Mouse (Mus musculus): Measurements from ENCODE around the gene Fggy. TPM values are rescaled to one million over a fixed set of nuclear protein-coding genes. Genes with fewer than 3 reads are reported as not detected.

Fggy gene
- 10 to 100 TPM; 11.5 to 15.6 TPM for total RNA-seq (2021)
- long read RNA-seq, experiment 1, transcript Fggy-202 (16 exons, 1,891 nt), result major isoform, 14 of 30 reads
- long read RNA-seq, experiment 1, partial matches to known transcripts, result 0 of 30 reads
- long read RNA-seq, experiment 1, other reads (novel, unspliced or antisense), result 16 of 30 reads
- long read RNA-seq, experiment 2, transcript Fggy-202 (16 exons, 1,891 nt), result major isoform, 18 of 35 reads
- long read RNA-seq, experiment 2, partial matches to known transcripts, result 2 of 35 reads
- long read RNA-seq, experiment 2, other reads (novel, unspliced or antisense), result 15 of 35 reads

DNA sequence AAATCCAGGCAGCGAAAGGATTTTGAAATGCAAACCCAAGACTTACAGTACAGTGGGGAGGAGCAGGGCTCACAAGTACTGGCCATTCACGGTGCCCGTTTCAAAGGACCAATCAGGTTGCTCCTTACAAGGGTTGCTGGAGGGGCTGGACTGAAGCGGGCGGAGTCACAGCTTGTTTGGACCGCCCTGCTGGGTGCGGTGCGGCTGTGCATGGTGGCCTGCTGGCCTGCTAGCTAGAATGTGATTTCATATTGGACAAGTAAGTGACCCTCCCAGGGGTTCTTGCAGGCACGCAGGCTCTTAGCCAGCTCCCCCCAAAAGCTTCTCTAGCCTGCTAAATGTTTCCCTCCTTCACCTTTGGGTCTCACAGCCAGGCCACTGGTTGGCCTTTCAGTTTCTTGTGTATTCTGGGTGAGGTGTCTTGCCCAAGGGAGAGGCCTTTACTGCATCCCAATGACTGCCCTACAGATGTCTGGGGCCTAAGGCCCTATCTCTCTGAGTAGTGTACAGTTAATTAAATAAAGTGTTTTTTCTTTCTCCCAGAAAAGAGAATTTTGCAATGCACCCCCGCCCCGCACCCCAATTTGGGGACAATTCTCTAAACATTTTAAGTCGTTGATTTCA is at the start of gene Fggy:
Gene Fggy, plus strand, starts transcription at position 175 of the 624 bp plus-strand sequence.
- peak; percentile 90 to 94 for DNase-seq (ENCODE audit: low spot score in 2 of 2)

DNA sequence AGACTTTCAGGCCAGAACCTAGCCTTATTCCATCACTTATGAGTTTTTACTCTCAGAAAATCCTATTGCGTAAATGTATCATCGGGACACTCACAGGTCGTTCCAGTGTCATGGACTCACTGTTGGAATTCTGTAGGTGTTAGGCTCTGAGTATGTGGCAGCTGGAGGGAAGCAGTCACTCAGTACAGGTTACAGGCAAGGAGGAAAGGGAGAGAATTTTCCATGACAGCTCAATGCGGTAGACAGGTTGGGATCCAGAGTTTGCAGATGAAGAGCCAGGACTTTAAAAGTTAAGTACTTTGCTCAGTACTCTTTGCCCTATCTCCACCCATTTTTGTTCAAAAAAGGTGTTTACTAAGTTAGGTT is 49.4 kb upstream of the Fggy start:
- DNase-seq (ENCODE audit: low spot score in 2 of 2), result no peak

DNA sequence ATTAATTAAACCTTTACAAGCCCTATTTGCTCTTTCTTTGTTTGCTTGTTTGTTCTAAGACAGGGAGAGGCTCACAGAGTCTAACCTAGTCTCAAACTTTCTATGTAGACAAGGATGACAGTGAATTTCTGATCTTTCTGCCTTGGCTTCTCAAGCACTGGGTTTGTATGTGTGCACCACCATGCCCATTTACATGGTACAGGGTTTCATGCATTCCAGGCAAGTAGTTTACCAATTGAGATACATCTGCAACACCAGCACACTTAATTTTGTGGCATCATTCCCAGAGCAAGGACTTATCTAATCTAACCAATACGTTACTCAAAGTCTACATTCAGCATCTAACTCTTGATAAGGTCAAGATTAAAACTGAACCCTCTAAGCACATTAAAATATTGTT is 38.9 kb upstream of the Fggy start:
- DNase-seq (ENCODE audit: low spot score in 2 of 2), result no peak

DNA sequence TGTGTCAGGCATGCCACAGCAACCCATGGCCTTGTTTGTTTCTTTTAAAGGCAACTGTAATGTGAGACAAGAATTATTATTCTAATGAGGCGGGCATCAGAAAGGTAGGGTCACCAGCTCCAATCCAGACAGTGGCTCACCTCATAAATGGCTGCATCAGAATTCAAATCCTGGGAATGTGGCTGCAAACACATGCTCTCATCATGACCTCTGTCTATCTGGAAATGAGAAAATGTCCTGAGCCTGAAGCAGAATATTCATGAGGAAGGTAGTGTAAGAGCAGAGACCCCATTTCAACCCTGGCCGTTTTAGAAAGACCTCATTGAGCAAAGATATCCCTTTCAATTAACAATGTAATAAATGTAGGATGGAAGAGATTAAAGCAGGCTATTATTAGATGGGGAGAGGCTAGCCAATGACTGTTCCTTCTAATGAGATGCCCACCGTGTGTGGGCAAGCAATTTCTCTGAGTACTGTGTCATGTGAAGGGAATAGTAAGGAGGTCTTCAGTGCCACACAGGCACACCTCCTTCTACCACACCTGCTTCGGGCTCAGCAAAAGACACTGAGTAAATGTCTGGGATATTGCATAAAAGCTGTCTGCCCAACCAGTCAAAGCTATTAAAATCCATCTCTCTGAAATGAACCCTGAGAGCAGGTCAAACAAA is 37.2 kb upstream of the Fggy start:
- DNase-seq (ENCODE audit: low spot score in 2 of 2), result no peak

DNA sequence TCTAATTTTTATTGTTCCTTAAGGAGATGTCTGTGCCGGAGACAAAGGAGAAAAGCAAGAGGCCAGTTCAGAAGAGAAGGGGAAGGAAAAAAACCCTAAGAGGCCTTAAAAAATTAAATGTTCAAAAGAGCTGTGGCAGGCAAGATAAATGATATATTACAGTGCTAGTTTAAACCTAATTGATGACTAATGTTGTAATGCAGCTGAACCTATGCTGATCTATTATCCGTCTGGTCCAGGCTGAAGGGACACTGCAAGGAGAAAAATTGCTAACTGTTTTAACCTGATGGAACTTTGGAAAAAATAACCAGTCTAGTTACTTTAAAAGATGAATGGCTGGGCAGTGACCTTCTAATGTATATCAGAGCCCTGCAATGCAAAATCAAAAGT is 36.7 kb upstream of the Fggy start:
- DNase-seq (ENCODE audit: low spot score in 2 of 2), result no peak

DNA sequence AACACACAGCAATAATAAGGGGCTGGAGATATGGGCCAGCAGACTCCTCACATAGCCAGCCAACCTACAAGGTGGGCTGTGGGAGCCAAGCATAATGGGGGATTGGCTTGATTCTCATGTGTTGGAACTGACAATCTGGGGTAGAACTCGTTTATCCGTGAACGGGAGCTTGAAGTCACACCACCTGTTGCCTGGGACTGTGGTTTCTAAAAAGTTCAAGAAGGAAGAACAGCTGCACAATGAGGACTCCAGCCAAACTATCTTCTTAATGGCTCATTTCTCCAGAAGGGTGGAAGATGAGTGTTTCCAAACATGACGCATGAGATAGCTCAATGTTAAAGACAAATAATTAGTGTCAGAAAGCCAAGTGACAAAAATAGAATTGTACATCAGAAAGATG is 30.7 kb upstream of the Fggy start:
- peak in 1 of 2 experiments; percentile 15 for DNase-seq (ENCODE audit: low spot score in 2 of 2)

DNA sequence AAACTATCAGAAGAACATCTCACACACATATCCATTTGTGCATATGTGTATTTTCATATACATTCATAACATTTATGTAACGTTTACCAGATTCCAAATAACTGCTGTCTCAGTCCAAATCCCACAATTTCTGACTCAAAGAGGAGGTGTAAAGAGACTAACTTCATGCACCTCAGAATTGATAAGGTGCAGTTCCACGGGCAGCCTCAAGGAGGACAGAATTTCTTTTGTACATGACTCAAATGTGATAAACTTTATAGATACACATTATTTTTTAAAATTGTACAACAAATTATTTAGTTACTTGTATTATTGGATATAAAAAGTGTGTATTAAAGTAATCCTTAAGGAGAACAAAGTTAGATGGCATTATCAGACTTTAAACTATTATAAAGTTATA is 26.6 kb upstream of the Fggy start:
- no peak for DNase-seq (ENCODE audit: low spot score in 2 of 2)

DNA sequence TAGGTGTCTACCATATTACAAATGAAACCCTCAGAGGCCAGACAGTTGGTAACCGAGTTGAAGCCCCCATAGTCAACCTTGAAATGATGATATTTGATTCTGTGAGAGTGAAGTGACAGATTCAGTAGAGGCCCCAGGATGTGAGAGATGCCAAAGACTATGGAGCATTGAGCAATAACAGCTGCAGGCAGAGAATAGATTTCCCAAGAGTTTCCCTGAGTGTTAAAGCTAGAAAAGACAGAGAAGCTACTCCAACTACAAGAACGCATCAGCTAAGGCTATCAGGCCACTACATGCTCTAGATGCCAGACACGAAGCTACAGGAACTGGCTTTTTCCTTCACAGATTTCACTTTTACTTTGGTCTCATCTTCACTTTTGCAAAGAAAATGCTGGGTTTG is 23.4 kb upstream of the Fggy start:
- no peak for DNase-seq (ENCODE audit: low spot score in 2 of 2)

DNA sequence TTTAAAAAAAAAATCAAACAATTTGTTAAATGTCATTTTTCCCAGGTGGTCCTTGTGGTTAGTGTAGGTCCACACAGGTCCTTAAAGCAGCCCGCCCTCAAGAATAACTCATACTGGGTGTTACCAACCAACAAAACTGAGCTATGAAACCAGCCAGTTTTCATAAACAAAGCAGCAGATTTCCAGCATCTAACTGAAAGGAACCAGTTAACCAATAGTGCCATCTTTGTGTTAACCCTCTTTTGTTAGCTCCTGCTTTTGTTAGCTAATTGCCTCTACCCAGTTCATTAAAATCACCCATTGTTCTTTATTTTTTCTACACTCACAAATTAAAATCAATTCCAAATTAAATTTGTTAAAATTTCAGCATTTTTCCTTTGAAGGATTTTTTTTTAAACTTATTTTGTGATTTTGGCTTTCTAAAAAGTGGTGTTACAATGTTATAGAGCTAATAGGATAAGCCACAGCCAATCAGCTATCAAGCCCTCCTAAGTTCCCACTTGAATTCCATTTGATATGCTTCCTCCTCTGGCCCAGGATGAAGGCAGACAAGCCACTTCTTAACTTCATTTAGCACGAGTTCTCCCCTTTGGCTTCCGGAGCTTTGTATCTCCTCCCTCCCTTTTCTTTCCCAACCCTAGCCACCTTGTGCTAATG is 15.8 kb upstream of the Fggy start:
- DNase-seq (ENCODE audit: low spot score in 2 of 2), result no peak

DNA sequence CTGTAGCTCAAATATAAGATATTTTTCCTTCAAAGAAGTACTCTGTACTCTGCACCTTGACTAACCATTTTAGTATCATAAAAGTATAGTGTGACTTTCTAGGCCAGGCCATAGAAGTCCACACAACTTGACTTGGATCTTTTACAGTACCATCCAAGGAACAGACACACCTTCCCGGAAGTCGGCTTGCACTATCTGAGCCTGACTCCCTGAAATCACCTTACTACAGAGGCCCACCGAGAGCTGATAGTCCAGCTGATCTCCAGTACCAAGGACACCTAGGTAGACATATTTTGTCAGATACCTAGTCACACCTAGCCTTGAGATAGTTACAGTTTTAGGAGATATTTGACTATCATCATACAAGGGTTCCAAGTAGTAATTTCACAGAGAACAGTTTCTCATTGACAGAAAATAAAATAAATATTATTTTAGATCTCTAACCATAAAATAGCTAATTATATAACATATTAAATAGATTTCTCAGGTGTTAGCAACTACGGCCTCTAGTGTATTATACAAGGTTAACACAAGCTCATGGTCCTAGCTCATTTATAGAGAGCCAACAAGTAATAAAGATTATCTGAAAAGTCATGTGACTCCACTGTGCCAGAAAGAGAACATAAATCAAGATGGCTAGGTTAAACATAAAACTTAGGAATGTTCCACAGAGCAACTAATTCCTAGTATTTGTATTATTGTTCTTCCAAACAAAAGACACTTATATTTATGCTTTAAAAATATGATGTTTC is 15.1 kb upstream of the Fggy start:
- DNase-seq (ENCODE audit: low spot score in 2 of 2), result no peak

DNA sequence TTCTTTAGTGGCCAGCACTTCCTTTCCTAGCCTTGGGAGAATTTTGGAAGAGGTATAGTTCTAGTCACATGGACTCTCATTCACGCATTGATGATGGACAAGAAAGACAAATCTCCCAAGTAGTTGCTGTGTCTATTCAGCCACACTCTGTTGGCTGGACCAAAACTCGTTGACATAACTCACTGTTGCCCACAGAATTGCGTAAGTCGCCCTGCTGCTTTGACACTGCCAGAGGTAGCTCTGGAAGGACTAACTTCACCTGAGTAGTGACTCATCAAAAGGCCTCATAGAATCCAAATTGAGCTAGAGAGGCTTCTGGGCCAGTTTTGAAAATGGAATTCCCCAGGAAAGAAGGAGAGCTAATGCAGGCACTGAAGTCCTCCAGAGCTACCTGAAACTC is 13.8 kb upstream of the Fggy start:
- DNase-seq (ENCODE audit: low spot score in 2 of 2), result no peak

DNA sequence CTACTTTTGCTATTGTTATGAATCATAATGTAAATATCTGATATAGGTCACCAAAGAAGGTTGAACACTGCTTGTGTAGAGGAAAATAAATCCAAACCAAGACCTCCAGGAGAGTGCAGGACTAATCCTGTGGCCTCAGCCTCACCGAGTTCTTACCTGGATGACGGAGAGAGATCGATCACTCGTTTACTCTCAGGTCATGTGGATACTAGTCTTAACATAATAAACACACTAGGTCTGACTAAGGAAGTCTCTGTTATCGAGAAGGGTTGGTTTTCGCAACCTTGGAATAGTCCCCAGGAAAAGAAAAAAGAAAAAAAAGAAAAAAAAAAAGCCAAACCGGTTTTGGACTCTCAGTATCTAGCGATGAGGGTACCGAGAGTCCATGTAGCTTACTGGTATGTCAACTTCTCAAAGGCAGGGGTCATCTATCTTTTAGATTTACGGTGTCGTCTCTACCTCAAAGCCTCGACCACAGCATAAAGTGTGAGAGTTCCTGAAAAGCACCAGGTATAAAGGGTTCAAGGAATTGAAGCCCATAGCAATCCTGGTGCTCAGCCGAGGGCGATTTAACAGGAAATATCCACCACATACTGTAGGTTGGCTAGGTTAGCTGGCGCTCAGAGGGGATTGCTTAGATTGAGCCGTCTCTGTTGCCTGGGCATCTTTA is 509 bp upstream of the Fggy start:
- no peak for DNase-seq (ENCODE audit: low spot score in 2 of 2)

DNA sequence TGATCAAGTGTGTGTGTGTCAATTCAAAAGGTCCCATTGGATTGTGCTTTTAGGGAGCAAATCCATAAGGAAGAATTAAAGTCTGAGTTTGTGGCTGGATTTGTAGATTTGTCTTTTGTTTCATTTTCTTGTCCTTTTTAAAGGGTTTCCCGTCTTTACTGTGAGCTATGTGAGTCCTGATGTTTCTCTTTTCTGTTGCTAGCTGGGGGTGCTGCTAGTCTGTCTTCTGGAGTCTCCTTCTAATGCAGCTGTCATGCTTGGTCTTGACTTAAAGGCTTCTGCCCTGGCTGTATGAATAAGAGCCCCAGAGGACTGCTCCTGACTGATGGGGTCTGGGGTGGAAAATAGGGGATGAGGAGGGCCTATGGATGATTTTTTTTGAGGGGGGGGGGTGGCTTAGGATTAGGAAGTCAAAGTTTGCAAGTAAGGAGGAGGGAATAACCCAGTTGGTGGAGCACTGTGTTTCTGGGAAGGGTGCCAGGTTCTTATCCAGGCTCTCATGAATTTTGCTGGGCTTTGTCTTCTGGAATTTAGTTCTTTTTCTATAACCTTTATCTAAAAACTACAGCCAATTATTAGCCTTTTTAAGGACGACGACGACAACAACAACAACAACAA is 1.1 kb downstream of the Fggy start:
- DNase-seq (ENCODE audit: low spot score in 2 of 2), result peak in 1 of 2 experiments; percentile 45

DNA sequence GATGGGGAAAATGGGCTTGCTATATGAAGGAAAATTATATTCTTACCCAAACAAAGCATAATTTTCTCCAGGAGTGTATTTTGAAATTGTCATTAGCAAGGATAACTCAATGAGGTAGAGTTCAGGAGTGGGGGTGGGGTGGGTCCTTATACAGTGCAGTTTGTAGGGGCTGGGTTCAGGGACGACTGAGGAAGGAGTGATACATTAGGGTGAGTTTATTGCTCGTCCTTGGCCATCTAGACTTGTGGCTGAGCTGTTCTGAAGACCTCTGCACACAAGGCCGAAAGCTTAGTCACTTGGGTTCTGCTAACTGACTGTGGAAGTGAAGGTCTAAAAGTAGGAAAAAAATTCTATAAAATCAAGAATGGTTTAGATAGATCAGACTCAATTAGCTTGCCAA is 14.3 kb downstream of the Fggy start:
- DNase-seq (ENCODE audit: low spot score in 2 of 2), result no peak

DNA sequence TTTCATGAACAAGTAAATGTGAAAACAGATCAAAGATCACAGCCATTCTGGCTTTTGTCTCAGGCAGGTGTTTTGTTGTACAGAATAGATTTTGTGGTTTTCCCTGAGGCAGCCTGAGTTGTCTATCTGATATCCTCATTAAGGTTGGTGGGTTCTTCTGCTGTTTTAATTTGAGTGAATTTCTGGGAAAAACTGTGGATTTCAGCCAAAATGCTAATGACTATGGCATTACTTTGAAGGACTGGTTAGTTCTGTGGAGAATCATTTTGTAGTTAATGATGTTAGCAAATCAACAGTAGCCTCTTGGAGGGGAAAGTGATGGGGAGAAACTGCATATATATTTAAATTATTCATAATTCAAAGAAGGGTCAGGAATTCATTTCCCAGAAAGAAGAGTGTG is 16.4 kb downstream of the Fggy start:
- no peak for DNase-seq (ENCODE audit: low spot score in 2 of 2)

DNA sequence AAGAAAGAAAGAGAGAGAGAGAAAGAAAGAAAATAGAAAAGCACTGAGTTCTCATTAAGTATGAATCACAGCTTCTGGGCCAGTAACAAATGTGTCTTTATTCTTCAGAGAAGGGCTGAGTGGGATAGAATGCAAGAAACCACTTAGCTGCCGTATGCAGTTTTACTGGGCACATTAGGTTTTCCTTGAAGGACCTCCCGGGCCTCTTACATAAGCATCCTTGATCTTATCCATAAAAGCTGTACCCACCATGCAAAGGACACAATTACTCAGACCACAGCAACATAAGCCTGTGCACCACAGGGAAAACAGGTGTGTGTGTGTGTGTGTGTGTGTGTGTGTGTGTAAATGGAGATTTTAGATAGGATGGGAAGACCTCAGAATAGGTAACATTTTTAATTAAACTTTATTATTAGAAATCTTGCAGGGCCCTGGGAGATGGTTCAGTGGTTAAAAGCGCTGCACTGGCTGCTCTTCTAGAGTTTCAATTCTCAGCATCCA is 18.2 kb downstream of the Fggy start:
- no peak for DNase-seq (ENCODE audit: low spot score in 2 of 2)

DNA sequence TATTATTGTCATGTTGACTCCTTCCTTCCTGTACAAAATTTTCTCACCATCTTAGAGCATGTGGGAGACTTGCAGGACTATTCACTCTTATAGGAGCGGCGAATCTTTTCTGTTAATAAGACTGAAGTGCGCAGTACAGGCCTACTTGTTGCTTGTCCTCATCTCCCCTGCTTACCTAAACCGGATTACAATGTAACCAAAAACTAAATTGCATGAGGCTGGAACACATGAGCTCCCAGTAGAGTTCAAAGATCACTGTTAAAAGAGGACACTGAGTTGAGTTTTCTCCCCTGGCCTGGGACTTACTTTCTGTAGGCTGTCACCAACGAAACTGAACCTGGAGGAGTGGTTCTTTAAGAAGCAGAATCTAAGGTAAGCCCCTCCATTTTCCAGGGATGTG is 21.9 kb downstream of the Fggy start:
- DNase-seq (ENCODE audit: low spot score in 2 of 2), result no peak

DNA sequence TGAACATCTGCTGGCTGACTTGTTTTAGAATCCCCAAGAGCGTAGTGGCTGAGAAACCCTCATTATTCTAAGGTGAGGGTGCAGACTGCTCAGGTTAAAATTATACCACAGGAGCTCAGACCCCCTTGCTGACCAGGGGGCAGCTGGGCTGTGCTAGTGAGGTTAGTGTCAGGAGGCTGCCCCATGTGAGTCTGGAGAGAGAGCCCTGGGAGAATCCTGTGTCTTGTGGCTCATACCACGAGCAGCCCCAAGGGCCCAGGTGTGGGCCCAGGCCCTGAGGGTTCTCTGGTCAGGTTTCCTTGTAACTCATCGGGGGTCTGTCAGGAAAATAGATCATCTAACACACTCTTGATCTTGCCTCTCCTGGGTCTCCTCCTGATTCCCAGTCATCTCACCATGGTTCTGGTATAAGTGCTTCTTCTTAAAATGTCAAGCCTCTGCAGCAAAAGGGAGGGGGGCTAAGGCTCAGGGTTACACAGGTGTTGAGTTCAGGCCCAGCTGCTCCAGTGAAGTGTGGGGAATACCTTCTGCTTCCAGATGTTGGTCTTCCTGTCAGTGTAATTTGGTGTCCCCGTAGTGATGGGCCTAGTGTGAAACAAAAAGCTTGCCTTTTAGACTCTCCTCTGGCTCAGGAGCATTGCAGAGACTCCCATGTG is 26.9 kb downstream of the Fggy start:
- DNase-seq (ENCODE audit: low spot score in 2 of 2), result no peak

DNA sequence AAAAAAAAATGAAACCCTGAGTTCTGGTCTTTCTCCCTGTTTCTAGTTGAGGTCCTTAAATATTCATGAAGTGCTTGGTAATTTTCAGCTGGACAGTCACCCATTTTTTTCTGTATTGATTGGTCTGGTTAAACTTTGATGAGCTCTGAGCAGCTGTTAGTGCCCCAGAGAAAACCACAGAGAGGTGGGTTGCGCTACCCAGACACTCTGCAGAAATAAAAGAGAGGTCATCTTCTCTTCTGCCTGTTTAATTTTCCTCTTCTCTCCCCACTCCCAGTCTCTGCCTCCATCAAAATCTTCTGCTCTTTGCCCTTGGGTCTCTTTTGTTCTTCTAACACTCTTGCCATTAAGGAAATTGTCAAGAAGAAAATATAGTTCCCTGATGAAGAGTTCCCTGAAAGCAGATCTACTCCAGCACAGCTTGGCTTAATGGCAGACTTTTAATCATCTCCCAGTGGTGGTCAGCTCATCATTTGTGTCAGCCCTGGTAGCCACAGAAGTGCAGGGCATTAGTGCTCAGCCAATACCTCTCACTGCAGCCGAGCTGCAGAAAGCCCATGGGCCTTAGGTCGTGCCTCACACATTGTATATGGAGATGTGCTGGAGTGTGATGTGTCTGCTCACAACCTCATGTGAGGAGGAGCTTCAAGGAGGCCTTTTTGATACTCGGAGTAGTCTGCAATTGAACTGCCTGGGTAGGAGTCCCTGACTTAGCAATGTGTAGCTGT is 29.1 kb downstream of the Fggy start:
- DNase-seq (ENCODE audit: low spot score in 2 of 2), result no peak

Measured in gastrocnemius, postnatal 4 days (tissue).